Mouse (Mus musculus) C2C12 (cell line): ENCODE measurements around the gene Cped1.

Experiments used
- CEBPB ChIP-seq: IDR thresholded peaks from one replicate; pipeline ENCODE4 v1.6.1; 2011; ENCODE audit warnings: low read depth, mild to moderate bottlenecking, control low read depth, moderate library complexity
- CTCF ChIP-seq: IDR thresholded peaks from one replicate; pipeline ENCODE4 v1.5.1; 2011; ENCODE audit not compliant: control insufficient read depth, insufficient read depth, insufficient read length
- FOSL1 ChIP-seq: IDR thresholded peaks from one replicate; pipeline ENCODE4 v1.8.0; 2011; ENCODE audit warnings: mild to moderate bottlenecking, low read length; ENCODE audit not compliant: poor library complexity, insufficient read depth, severe bottlenecking
- MAX ChIP-seq: IDR thresholded peaks from one replicate; pipeline ENCODE4 v1.6.1; 2011; ENCODE audit warnings: mild to moderate bottlenecking, control low read depth
- MYOD1 ChIP-seq: IDR thresholded peaks from one replicate; pipeline ENCODE4 v1.6.1; 2011; ENCODE audit warnings: low read depth; ENCODE audit not compliant: control insufficient read depth, insufficient read length
- MYOG ChIP-seq: IDR thresholded peaks from one replicate; pipeline ENCODE4 v1.6.1; 2011; ENCODE audit not compliant: control insufficient read depth, insufficient read length; ENCODE audit errors: extremely low read depth
- USF1 ChIP-seq: IDR thresholded peaks from one replicate; pipeline ENCODE4 v1.6.1; 2011; ENCODE audit warnings: low read depth, mild to moderate bottlenecking, control low read depth, moderate library complexity

GRCm38 (mm10) chr6:22014291-22014911 lies 28.7 kb downstream of the Cped1 start:
- TF ChIP-seq CTCF (no peak), CEBPB (no peak), MAX (no peak), USF1 (no peak), MYOG (no peak), MYOD1 (no peak), FOSL1 (no peak)
